Mouse (Mus musculus) CH12.LX (cell line): ENCODE data around the gene Drosha.

ENCODE experiments used
- CHD2 ChIP-seq: IDR thresholded peaks from 2 replicates; pipeline ENCODE4 v1.6.1; 2011; ENCODE audit warnings: low read length, improper control_type of control experiment
- CTCF ChIP-seq, 2 experiments: IDR thresholded peaks in 1 of 2; conservative IDR thresholded peaks in 1 of 2; 2 replicates each; pipeline ENCODE4 v1.5.1; 2011 to 2012; ENCODE audit warnings: low read depth in 2 of 2, low read length in 2 of 2, improper control_type of control experiment in 1 of 2, inconsistent platforms in 1 of 2, mild to moderate bottlenecking in 1 of 2, moderate library complexity in 1 of 2
- E2F4 ChIP-seq: IDR thresholded peaks from 2 replicates; pipeline ENCODE4 v1.6.1; 2011; ENCODE audit warnings: low read depth, low read length, improper control_type of control experiment; ENCODE audit not compliant: insufficient replicate concordance
- ETS1 ChIP-seq: conservative IDR thresholded peaks from 2 replicates; pipeline ENCODE4 v1.6.1; 2012; ENCODE audit warnings: low read depth, mild to moderate bottlenecking, inconsistent platforms, low read length, improper control_type of control experiment, moderate library complexity
- JUND ChIP-seq: conservative IDR thresholded peaks from 2 replicates; pipeline ENCODE4 v1.6.1; 2011; ENCODE audit warnings: low read depth, low read length, improper control_type of control experiment
- MAX ChIP-seq: IDR thresholded peaks from 2 replicates; pipeline ENCODE4 v1.6.1; 2011; ENCODE audit warnings: low read length, improper control_type of control experiment
- POLR2A ChIP-seq: IDR thresholded peaks from 2 replicates; pipeline ENCODE4 v1.6.1; 2011; ENCODE audit warnings: low read depth, mild to moderate bottlenecking, improper control_type of control experiment, low read length
- USF2 ChIP-seq: conservative IDR thresholded peaks from 2 replicates; pipeline ENCODE4 v1.6.1; 2011; ENCODE audit warnings: low read depth, low read length, improper control_type of control experiment
- ZKSCAN1 ChIP-seq: IDR thresholded peaks from 2 replicates; pipeline ENCODE4 v1.6.1; 2012; ENCODE audit warnings: low read depth, inconsistent platforms, low read length, improper control_type of control experiment, borderline replicate concordance

GRCm38 (mm10) chr15:12842833-12843232 lies 18.2 kb downstream of the Drosha start:
- TF ChIP-seq CHD2: no peak
- TF ChIP-seq JUND: no peak
- peak in 1 of 2 experiments; percentile 23; a peak in 1 of 4 replicates for TF ChIP-seq CTCF (conservative IDR thresholded peaks at IDR 0.05 in 1 of 2, IDR thresholded peaks at IDR 0.05 in 1 of 2; ENCODE audit: low read depth in 2 of 2, low read length in 2 of 2)
- TF ChIP-seq POLR2A: no peak
- no peak for TF ChIP-seq MAX
- TF ChIP-seq ZKSCAN1: no peak
- TF ChIP-seq ETS1: no peak
- TF ChIP-seq USF2: no peak
- TF ChIP-seq E2F4: no peak
